Mouse (Mus musculus) 416B (cell line): ENCODE results near the gene Spem2.
"Not testable (repeated sequence)": the region's sequence is repeated elsewhere in the genome, so short reads cannot be mapped to it uniquely, and the experiment has no call there.

ENCODE experiments used
- DNase-seq: peaks from one replicate; pipeline ENCODE4 v3.0.0; 2011; ENCODE audit warnings: low read depth

Spem2 gene

GRCm38 (mm10) chr11:69818365-69818764, at the start of gene Spem2:
Gene Spem2, minus strand, starts transcription at chr11:69818465.
- no peak for DNase-seq

- DNase-seq: no peak
Measured at GRCm38 (mm10) chr11:69867335-69867734, 49.1 kb upstream of the Spem2 start.

- no peak for DNase-seq
Measured at GRCm38 (mm10) chr11:69865561-69865960, 47.3 kb upstream of the Spem2 start.

GRCm38 (mm10) chr11:69864138-69864860, 46.0 kb upstream of the Spem2 start:
- DNase-seq: no peak

- DNase-seq: not testable (repeated sequence)
Measured at GRCm38 (mm10) chr11:69863729-69864128, 45.5 kb upstream of the Spem2 start.

- no peak for DNase-seq
Measured at GRCm38 (mm10) chr11:69858113-69858998, 40.1 kb upstream of the Spem2 start, which contains the start of gene Tnk1. Gene Tnk1, minus strand, starts transcription at chr11:69858730.

GRCm38 (mm10) chr11:69855347-69855746, 37.1 kb upstream of the Spem2 start:
- peak; percentile 37 for DNase-seq

- no peak for DNase-seq
Measured at GRCm38 (mm10) chr11:69854680-69855079, 36.4 kb upstream of the Spem2 start.

- peak; percentile 67 for DNase-seq
Measured at GRCm38 (mm10) chr11:69853994-69854393, 35.7 kb upstream of the Spem2 start.

GRCm38 (mm10) chr11:69850754-69851153, 32.5 kb upstream of the Spem2 start:
- DNase-seq: no peak

GRCm38 (mm10) chr11:69849884-69850283, 31.6 kb upstream of the Spem2 start:
- DNase-seq: no peak

GRCm38 (mm10) chr11:69849128-69849527, 30.9 kb upstream of the Spem2 start:
- no peak for DNase-seq

- DNase-seq: no peak
Measured at GRCm38 (mm10) chr11:69848021-69848420, 29.8 kb upstream of the Spem2 start.

- no peak for DNase-seq
Measured at GRCm38 (mm10) chr11:69846738-69847688, 28.7 kb upstream of the Spem2 start.

GRCm38 (mm10) chr11:69846198-69846680, 28.0 kb upstream of the Spem2 start, which contains the start of gene Plscr3:
Gene Plscr3, plus strand, starts transcription at chr11:69846376.
- DNase-seq: peak; percentile 94

GRCm38 (mm10) chr11:69838714-69839104, 20.4 kb upstream of the Spem2 start:
- peak; percentile 72 for DNase-seq

- DNase-seq: peak; percentile 100
Measured at GRCm38 (mm10) chr11:69837952-69838713, 19.9 kb upstream of the Spem2 start, which contains the start of gene Tmem256. Gene Tmem256, plus strand, starts transcription at chr11:69838514.

- no peak for DNase-seq
Measured at GRCm38 (mm10) chr11:69837604-69837951, 19.3 kb upstream of the Spem2 start, which contains the start of gene Nlgn2. Gene Nlgn2, minus strand, starts transcription at chr11:69837784.

- DNase-seq: peak; percentile 24
Measured at GRCm38 (mm10) chr11:69836703-69837576, 18.7 kb upstream of the Spem2 start.

GRCm38 (mm10) chr11:69835966-69836335, 17.7 kb upstream of the Spem2 start:
- no peak for DNase-seq
